Mouse (Mus musculus) cortical plate, adult 2 months (tissue): ENCODE measurements around the gene Wdr38.

Experiments
- CTCF ChIP-seq: fragments of 200-500 bp; IDR thresholded peaks from 2 replicates; pipeline ENCODE4 v1.5.1; 2011; ENCODE audit warnings: mild to moderate bottlenecking, control low read depth, low read length; ENCODE audit not compliant: insufficient read depth; ENCODE audit errors: extremely low read depth
- POLR2A ChIP-seq: fragments of 200-500 bp; IDR thresholded peaks from 2 replicates; pipeline ENCODE4 v1.6.1; 2011; ENCODE audit warnings: mild to moderate bottlenecking, low read length, control low read depth; ENCODE audit not compliant: insufficient read depth; ENCODE audit errors: extremely low read depth

DNA sequence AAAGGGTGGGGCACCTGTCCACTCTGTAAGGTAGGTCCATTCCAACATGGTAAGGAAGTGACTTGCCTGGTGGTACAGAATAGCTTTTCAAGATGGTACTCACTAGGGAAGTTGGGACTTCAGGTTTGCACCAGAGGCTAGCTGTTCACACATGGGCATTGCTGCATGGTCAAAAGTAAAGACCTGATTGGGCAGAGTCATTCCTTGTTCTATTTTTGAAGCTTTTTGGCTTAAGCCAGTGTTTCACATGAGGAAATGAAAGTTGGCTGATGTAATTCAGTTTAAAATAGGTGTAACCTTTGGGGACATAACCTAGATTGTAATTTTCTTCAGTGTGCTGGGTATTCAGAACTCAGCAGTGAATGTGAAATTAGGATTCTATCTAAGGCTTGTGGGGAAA, 14.0 kb downstream of the Wdr38 start:
- TF ChIP-seq CTCF (no peak), POLR2A (no peak)
